Mouse (Mus musculus): ENCODE data around the gene Stt3b.

Gene Stt3b

GRCm38 (mm10) chr9:115214572-115215571, 95.3 kb downstream of the Stt3b start:
- WGBS, result 61% methylated on average over 7 of the region's 7 CpGs

- WGBS, result 74% methylated on average over 5 of the region's 5 CpGs
Observed at GRCm38 (mm10) chr9:115213755-115214264, 96.4 kb downstream of the Stt3b start.

- 53% methylated on average over 12 of the region's 12 CpGs for WGBS
Observed at GRCm38 (mm10) chr9:115210535-115210934, 99.7 kb downstream of the Stt3b start.

GRCm38 (mm10) chr9:115209737-115210136, 100.5 kb downstream of the Stt3b start:
- 96% methylated on average over 7 of the region's 7 CpGs for WGBS

- WGBS, result 60% methylated on average over 5 of the region's 5 CpGs
Observed at GRCm38 (mm10) chr9:115206219-115206618, 104.0 kb downstream of the Stt3b start.

GRCm38 (mm10) chr9:115205491-115205890, 104.7 kb downstream of the Stt3b start:
- WGBS, result 23% methylated on average over 6 of the region's 6 CpGs

- 77% methylated on average over 6 of the region's 6 CpGs for WGBS
Observed at GRCm38 (mm10) chr9:115203136-115203535, 107.1 kb downstream of the Stt3b start.

GRCm38 (mm10) chr9:115201264-115201663, 109.0 kb downstream of the Stt3b start:
- 94% methylated on average over 6 of the region's 6 CpGs for WGBS

GRCm38 (mm10) chr9:115200166-115200862, 109.9 kb downstream of the Stt3b start:
- 74% methylated on average over 15 of the region's 15 CpGs for WGBS

- WGBS, result 74% methylated on average over 7 of the region's 7 CpGs
Observed at GRCm38 (mm10) chr9:115197082-115197481, 113.1 kb downstream of the Stt3b start.

GRCm38 (mm10) chr9:115192890-115193289, 117.3 kb downstream of the Stt3b start:
- 82% methylated on average over 3 of the region's 3 CpGs for WGBS
